Mouse (Mus musculus): ENCODE results near the gene Riox2.

Gene Riox2

GRCm38 (mm10) chr16:59517447-59518219, 46.1 kb downstream of the Riox2 start:
- no peak for DNase-seq (ENCODE audit: extremely low read depth, low read depth)

GRCm38 (mm10) chr16:59521752-59522423, 50.3 kb downstream of the Riox2 start:
- no peak for DNase-seq (ENCODE audit: extremely low read depth, low read depth)

GRCm38 (mm10) chr16:59526939-59527338, 55.4 kb downstream of the Riox2 start:
- DNase-seq (ENCODE audit: extremely low read depth, low read depth): no peak

- DNase-seq (ENCODE audit: extremely low read depth, low read depth): no peak
Observed at GRCm38 (mm10) chr16:59529570-59529969, 58.0 kb downstream of the Riox2 start.

GRCm38 (mm10) chr16:59531243-59531642, 59.7 kb downstream of the Riox2 start:
- DNase-seq (ENCODE audit: extremely low read depth, low read depth): no peak

GRCm38 (mm10) chr16:59532561-59532960, 61.0 kb downstream of the Riox2 start:
- no peak for DNase-seq (ENCODE audit: extremely low read depth, low read depth)

GRCm38 (mm10) chr16:59534349-59534748, 62.8 kb downstream of the Riox2 start:
- no peak for DNase-seq (ENCODE audit: extremely low read depth, low read depth)

GRCm38 (mm10) chr16:59535673-59536072, 64.1 kb downstream of the Riox2 start:
- DNase-seq (ENCODE audit: extremely low read depth, low read depth): no peak

GRCm38 (mm10) chr16:59540944-59541343, 69.4 kb downstream of the Riox2 start:
- DNase-seq (ENCODE audit: extremely low read depth, low read depth): no peak

GRCm38 (mm10) chr16:59541382-59541781, 69.8 kb downstream of the Riox2 start:
- DNase-seq (ENCODE audit: extremely low read depth, low read depth): no peak
